Mouse (Mus musculus) layer of hippocampus, adult 6 months (tissue): ENCODE measurements around the gene Fam160a2. TPM values are rescaled to one million over a fixed set of nuclear protein-coding genes. Genes with fewer than 3 reads are reported as not detected.

Source experiments
- long read RNA-seq, 2 experiments: library from polyadenylated mRNA; unstranded; transcript quantifications; one replicate each; pipeline ENCODE4 v2.0.0; 2019 to 2020
- polyA plus RNA-seq: library from polyadenylated mRNA; unstranded; fragments of <200 nt; fragmentation: Nextera tagmentation; gene quantifications from 2 replicates; pipeline ENCODE4 v1.2.3, GENCODE M21; 2021

The Fam160a2 gene
- 31.5 and 42.0 TPM in 2 replicates for polyA plus RNA-seq
- long read RNA-seq, experiment 1, full-length matches to known transcripts = 20 of 36 reads
- long read RNA-seq, experiment 1, partial matches to known transcripts = 7 of 36 reads
- long read RNA-seq, experiment 1, other reads (novel, unspliced or antisense) = 9 of 36 reads
- long read RNA-seq, experiment 2, full-length matches to known transcripts = 124 of 166 reads
- long read RNA-seq, experiment 2, partial matches to known transcripts = 9 of 166 reads
- long read RNA-seq, experiment 2, other reads (novel, unspliced or antisense) = 33 of 166 reads

GRCm38 (mm10) chr7:105399935-105400624 lies at the start of gene Fam160a2:
Fam160a2 (minus strand) TSS chr7:105400054.

GRCm38 (mm10) chr7:105425424-105426043 lies 25.7 kb upstream of the Fam160a2 start, which contains the start of gene Cckbr:
Cckbr (plus strand) TSS chr7:105425731.

GRCm38 (mm10) chr7:105404268-105404667 lies 4.4 kb upstream of the Fam160a2 start, which contains the start of gene Cnga4:
Cnga4 (plus strand) TSS chr7:105404568.

GRCm38 (mm10) chr7:105374866-105375265 lies 25.0 kb downstream of the Fam160a2 start, which contains the start of gene Gm5901:
Gm5901 (plus strand) TSS chr7:105375038.

GRCm38 (mm10) chr7:105367930-105368329 lies 31.9 kb downstream of the Fam160a2 start, which contains the start of gene Olfr692:
Olfr692 (plus strand) TSS chr7:105368230.

GRCm38 (mm10) chr7:105342170-105342569 lies 57.7 kb downstream of the Fam160a2 start, which contains the start of gene Olfr691:
Olfr691 (minus strand) TSS chr7:105342270.

GRCm38 (mm10) chr7:105334004-105334403 lies 65.8 kb downstream of the Fam160a2 start, which contains the start of gene Olfr690:
Olfr690 (minus strand) TSS chr7:105334104.

Other genes starting within 250 kb of the Fam160a2 start
- gene Olfr684, start 236.4 kb downstream of the Fam160a2 start, polyA plus RNA-seq = not detected in 2 replicates
- not detected in 2 replicates for gene Olfr685, start 214.0 kb downstream of the Fam160a2 start, polyA plus RNA-seq
- gene Olfr686, start 192.6 kb downstream of the Fam160a2 start, polyA plus RNA-seq = not detected in 2 replicates
- not detected in 2 replicates for gene Olfr688, start 112.0 kb downstream of the Fam160a2 start, polyA plus RNA-seq
- not detected in 2 replicates for gene Olfr689, start 88.9 kb downstream of the Fam160a2 start, polyA plus RNA-seq
- gene Olfr690, start 66.0 kb downstream of the Fam160a2 start, polyA plus RNA-seq = not detected in 2 replicates
- gene Olfr691, start 57.8 kb downstream of the Fam160a2 start, polyA plus RNA-seq = 0.15 TPM in 1 of 2 replicates, not detected in the other
- gene Olfr692, start 31.8 kb downstream of the Fam160a2 start, polyA plus RNA-seq = not detected in 2 replicates
- gene Gm5901, start 25.0 kb downstream of the Fam160a2 start, polyA plus RNA-seq = not detected in 2 replicates
- gene Cnga4, start 4.5 kb upstream of the Fam160a2 start, polyA plus RNA-seq = 0.14 and 0.24 TPM in 2 replicates
- gene Cckbr, start 25.7 kb upstream of the Fam160a2 start, polyA plus RNA-seq = 7.3 and 7.7 TPM in 2 replicates
- gene Cavin3, start 82.2 kb upstream of the Fam160a2 start, polyA plus RNA-seq = 29.9 and 31.8 TPM in 2 replicates
- 93.9 and 95.7 TPM in 2 replicates for gene Smpd1, start 154.3 kb upstream of the Fam160a2 start, polyA plus RNA-seq
- 408 and 453 TPM in 2 replicates for gene Apbb1, start 181.6 kb upstream of the Fam160a2 start, polyA plus RNA-seq
- 0.72 and 0.77 TPM in 2 replicates for gene Hpx, start 200.1 kb upstream of the Fam160a2 start, polyA plus RNA-seq
- 32.0 and 36.8 TPM in 2 replicates for gene Trim3, start 233.5 kb upstream of the Fam160a2 start, polyA plus RNA-seq
- 184 and 197 TPM in 2 replicates for gene Timm10b, start 240.0 kb upstream of the Fam160a2 start, polyA plus RNA-seq
- 41.3 and 47.5 TPM in 2 replicates for gene Arfip2, start 240.4 kb upstream of the Fam160a2 start, polyA plus RNA-seq
- 12.7 and 32.7 TPM in 2 replicates for gene Gm45799, start 240.5 kb upstream of the Fam160a2 start, polyA plus RNA-seq